Mouse (Mus musculus) cerebellum, adult 11-12 months (tissue): ENCODE measurements around the gene Eya3.
"Not testable (repeated sequence)": the region's sequence is repeated elsewhere in the genome, so short reads cannot be mapped to it uniquely, and the experiment has no call there.

Source experiments
- DNase-seq: peaks from one replicate; pipeline ENCODE4 v3.0.0; 2022

The Eya3 gene

DNA sequence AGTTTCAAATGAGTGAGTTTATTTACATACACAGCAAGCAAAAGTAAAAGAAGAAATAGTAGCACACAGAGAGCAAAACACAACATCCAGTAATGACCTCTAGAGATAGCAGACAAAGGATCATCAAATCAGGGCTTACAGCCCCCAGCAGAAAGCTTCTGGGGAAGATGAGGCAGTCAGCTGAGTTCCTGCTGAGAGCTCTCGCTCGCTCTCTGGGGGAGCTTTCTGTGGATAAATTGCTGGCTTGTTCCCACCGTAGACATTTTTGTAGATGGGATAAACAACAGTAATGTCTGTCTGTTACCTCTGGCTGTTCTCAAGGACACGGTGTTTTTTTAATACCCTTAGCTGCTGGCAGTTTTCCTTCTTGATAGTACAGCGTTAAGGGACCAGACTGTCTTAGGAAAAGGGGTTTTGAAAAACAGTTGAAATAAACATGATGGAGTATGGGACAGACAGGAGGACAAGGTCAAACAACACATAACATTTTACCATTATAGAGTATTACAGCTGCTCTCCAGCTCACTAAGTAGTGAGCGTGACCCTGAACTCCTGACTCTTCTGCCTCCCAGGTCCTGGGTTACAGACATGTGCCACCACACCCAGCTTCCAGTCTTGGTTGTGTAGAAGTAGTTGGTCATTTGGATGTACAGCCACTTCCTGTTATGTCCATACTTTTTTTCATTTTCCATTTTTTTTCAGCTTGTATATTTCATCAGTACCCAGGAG lies 10.6 kb downstream of the Eya3 start:
- DNase-seq, result no peak

DNA sequence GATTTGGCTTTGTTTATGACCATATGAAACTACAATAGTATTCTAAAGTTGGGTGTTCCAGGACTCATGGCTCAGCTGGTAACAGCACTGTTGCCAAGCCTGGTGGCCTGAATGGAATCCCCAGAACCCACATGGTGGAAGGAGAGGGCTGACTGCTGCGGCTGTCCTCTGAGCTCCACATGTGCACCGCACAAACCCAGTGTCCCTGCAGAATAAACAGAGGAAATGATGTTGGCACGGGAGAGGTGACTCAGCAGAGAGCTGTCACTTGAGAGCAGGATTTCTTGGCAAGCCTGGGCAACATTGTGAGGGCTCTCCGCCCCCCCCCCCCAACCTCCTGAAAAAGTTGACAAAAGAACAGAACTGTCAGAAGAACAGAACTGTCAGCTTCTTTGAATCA lies 14.1 kb downstream of the Eya3 start:
- DNase-seq, result no peak

DNA sequence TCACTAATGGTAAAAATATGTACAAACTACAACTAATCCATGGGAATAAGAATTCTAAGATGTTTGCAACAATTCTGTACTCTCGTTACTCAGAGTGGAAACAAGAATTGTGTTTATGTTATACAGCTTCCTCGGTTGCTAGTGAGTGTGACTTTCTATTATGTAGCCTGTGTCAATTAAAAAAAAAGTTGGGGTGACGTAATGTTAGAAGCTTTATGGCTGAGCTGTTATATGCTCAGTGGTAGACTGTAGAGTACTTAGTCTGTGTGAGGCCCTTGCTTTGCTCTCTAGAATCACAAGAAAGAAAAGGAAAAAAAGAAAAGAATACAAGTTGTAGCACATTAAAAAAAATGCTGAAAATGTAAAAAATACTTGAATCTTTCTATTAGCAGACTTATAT lies 15.0 kb downstream of the Eya3 start:
- no peak for DNase-seq

DNA sequence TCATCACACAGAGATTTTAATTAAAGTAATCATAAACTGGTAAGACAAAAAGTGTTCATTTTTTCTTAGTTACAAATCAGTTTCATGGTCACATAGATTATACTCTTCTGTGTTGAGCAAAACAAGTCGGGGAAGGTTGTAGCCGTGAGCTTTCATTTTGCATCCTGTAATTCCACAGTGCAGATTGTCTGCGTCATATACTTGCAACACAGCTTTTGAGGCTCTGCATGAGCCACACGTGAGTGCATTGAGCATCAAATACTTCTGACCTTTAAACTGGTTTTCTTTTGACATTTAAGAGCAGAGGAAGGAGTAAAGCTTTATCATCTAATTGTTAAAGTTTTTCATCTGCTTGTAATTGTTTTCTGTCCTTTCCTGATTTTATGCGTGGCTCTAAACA lies 16.5 kb downstream of the Eya3 start:
- DNase-seq, result no peak

DNA sequence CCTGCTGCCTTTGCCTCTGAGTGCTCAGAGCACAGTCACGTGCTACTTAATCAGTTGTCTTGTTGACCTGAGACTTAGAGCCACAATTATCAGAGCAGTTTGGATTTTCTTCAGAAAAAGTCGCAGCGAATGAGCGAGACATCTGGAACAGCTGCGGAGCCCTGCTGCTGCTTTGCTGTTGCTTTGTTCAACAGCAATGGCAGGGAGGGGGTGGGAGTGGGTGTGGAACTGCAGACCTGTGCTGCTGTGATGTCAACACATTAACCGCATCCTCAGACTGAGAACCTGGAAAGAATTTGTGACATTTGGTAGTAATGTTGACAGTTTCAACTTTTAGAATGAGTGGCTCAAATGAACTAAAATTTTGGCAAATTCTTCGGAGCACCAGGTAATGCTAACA lies 20.3 kb downstream of the Eya3 start:
- DNase-seq, result no peak

DNA sequence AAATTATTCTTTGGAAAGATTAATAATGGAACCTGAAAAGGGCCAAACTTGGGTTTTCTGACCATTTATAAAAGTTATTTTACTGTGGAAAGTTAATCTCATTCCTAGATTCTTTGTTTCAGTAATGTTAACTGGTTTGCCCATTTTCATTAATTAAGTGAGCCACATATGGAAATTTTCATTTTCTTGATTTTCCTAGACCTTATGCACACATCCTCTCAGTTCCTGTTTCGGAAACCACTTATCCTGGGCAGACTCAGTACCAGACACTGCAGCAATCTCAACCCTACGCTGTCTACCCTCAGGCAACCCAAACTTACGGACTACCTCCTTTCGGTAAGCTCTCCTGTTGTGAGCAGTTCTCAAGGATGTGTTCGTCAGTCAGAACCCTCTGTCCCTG lies 33.9 kb downstream of the Eya3 start:
- no peak for DNase-seq

DNA sequence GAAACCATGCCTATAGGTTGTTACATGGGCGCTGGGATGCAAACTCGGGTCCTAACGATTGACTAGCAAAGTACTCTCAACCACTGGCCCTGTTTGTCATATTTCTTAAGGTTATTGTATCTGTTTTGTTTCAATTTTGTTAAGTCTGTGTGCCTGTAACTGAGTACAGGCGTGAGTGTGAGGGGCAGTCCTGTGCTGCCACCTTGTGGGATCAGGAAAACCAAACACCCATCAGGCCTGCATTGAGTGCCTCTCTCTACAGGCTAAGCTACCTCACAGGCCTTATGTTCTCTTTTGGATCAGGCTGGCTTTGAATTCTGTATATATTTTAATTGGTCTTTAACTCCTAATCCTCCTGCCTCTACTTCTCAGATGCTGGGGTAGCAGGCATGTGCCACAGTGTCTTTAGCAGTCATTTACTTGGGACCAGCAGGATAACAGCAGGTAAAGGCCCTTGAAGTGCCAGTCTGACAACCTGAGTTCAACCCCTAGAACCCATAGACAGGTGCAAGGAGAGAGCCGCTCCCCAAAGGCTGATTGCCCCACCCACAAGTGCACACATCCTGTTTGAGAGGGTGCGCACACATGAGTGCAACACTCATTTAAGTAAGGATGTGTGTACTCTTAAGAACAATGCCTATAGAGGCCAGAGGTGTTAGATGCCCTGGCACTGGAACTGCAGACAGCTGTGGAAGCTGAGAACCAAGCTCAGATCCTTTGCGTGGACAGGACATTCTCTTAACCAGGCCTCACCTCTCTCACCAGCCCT lies 38.2 kb downstream of the Eya3 start:
- no peak for DNase-seq

DNA sequence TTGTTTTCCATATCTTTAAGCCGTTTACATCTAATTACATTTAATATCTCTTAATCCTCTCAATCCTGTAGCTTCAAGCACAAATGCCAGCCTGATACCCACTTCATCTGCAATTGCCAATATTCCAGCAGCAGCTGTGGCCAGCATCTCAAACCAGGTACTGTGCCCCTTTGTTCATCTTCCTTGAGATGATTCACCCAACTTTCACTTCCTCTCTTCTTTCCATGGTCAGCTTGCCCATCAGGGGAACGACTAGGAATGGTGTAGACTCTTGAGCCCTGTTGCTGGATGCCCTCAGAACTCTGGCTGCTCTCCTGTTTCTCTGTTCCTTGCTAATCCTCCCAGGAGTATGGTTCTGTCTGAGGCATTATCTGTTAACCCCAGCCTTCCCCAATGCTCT lies 50.8 kb downstream of the Eya3 start:
- DNase-seq, result no peak

DNA sequence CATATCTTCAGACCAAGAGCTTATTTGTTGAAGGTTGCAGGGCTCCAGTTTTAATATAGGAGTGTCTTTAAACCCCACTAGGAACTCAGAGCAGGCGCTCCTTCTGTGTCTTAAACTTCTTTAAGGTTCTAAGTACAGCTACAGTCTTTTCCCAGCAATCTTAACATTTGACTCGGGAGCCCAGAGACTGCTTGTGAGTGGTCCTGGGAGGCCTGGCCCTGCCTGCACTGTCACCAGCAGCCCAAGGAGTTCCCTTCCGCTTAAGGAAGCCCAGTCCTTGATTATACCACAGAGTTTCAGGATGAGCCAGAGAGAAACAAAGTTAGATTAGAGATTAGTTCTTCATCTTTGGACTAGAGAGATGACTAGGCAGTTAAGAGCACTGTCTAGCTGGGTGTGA lies 54.6 kb downstream of the Eya3 start:
- DNase-seq, result no peak

DNA sequence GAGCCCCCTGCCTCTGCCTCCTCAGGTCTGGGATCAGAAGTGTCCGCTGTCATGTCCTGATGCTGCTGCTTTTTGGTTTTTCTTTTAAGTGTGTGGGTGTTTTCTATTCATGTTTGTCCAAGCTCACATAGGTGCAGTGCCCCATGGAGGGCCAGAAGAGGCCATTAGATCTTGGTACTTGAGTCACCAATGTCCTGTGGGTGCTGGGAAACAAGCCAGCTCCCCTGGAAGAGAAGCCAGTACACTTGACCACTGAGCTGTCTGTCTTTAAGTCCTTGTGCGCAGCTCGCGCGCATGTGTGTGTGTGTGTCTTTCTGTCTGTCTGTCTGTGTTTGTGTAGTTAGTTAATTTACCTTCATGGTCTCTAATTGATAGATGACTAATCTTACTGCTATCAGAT lies 63.3 kb downstream of the Eya3 start:
- no peak for DNase-seq

DNA sequence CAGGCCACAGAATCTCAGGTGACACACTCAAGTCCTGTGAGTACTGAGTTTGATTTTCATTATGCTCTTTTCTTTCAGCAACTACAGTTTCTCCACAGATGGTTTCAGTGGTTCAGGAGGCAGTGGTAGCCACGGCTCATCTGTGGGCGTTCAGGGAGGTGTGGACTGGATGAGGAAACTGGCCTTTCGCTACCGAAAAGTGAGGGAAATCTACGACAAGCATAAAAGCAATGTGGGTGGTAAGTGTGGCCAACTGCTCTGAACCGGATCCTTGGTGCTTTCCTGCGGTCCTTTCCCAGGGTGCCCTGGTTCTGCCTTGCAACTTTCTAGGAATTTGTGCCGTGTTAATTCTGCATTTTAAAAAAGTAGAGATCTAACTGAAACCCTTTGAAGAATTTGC lies 68.1 kb downstream of the Eya3 start:
- no peak for DNase-seq

DNA sequence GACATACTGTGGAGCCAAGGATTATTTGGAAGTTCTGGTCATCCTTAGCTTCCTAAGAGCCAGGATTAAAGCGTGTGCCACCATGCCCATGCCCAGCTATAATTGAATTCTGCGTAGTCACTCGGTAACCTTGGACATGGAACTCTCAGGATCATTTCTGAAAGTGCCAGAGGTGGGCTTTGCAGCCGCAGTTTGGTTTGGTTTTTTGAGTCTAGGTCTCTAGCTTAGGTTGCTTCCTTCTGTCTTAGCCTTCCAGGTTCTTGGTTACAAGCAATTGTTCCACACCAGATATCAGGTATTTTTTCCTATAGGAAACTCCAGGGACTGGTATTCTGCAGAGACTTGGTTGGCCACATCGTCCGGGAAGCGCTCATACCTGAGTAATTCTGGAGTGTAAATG lies 74.4 kb downstream of the Eya3 start:
- DNase-seq, result no peak

DNA sequence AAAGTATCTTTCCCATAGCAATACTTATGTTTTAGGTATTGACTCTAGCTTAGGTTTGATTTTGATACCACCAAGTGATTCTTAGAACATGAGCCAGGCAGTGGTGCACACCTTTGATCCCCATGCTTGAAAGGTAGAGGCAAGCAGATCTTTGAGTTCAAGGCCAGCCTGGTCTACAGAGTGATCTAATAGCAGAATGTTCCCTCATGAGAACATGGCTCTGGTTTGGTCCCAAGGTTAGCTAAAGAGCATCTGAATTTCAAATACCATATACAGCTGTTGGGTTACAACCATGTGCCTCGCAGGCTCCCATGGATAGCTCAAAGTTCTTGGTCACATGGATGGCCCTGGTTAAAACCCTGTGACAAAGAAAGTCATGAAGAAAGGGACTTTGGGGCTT lies 79.5 kb downstream of the Eya3 start:
- no peak for DNase-seq

DNA sequence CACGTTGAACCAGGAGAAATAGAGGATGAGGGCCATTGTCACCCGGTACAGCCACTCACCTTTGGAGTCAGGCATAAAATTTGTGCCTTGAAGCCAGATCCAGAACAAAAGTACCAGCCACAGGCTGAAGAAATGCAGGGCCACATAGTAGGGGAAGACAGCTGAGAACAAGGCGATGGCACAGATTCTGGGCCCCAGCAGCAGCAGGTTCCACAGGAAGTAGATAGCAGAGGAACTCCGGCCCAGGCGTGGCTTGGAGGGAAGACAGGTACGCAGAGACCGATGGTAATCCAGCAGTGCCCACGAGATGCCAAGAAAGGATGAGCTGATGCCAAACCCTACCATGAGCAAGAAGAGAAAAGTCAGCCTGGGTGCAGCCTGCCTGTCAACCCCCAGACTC lies 89.4 kb downstream of the Eya3 start:
- DNase-seq, result no peak

DNA sequence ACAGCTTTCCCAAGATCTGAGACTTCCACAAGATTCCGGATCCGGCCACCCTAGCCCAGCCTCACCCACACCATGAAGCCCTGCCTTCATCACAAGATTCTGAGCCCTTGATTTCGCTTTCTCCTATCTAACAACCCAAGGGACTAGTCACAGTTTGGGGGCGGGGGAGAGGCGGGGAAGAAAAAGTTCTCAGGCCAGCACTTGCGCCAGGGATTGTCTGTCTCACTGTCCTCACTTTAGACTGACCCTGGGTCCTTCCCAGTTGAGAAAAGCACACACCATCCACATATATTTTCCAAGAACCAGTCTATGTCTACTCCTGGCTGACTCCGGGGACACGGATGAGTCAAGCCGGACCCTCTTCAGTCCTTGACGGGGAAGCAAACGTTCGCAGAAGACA lies 92.8 kb downstream of the Eya3 start:
- DNase-seq, result no peak

DNA sequence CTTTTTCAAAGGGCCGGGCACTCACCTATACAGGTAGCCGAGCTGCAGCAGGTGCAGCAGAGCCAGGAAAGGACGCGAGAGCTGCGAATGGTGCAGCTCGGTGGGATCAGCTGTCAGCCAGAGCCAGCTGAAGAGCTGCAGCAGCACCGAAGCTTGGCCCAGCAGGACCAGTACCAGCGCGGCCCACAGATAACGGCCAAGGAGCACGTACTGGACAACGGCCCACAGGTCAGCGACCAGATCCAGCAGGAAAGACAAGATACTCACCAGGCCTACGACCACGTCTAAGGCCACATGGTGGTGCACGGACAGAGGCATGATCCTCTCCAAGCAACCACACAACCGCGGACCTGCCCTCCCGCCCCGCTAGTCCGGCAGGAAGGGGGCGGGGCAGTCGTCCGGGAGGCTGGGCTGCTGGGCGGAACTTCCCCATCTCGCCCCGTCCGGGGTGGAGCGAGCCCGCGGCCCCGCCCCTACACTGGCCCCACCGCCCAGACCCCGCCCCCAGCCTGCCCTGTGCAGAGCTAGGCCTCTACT lies 93.4 kb downstream of the Eya3 start, which contains the start of gene Xkr8:
Gene Xkr8 (minus strand): TSS at position 399 of the 537 bp plus-strand sequence.
- peak; percentile 81 for DNase-seq

DNA sequence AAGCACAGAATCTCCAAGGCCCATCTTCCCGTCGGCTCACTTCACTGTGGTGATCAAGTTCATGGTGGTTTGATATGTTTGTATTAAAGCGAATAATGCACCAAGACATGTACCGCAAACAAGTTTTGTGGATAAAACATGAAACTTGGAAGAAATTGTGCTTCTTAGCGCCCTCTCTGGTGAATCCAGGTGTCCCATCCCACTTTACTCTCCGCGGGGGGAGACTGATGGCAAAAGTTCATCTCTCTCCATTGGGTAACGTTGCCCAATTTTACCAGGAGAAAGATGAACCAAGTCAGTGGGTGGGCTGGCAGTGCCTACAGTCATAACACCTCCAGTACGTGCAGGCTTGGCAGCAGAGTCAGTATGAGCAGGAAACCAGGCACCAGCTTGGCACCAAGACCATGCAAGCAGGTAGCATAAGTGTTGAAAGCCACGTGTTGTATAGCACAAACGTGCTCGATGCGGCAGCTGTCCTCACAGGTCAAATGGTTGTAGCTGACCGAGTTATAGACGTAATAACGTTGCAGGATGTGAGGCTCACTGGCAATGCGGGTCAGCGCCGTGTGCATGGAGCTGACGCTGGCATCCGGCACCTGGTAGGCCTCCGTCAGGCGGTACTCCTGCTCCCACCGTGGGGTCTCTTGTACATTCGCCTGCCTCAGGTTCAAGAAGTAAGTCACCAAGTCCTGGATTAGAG lies 94.4 kb downstream of the Eya3 start:
- no peak for DNase-seq

DNA sequence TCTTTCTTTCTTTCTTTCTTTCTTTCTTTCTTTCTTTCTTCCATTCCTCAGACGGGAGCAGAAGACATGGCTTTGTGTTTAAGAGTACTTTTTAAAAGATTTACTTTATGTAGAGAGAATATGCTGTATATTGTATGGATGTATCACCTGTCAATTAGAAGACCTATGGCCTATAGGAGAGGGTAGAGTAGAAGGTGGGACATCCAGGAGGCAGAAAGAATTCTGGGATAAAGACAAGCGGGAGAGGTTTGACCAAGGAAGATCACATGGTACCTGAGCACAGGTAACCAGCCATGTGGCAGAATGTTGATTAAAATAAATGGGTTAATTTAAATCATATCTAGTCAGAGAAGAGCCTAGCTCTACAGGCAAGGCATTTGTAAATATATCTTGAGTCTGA lies 96.0 kb downstream of the Eya3 start:
- no peak for DNase-seq

DNA sequence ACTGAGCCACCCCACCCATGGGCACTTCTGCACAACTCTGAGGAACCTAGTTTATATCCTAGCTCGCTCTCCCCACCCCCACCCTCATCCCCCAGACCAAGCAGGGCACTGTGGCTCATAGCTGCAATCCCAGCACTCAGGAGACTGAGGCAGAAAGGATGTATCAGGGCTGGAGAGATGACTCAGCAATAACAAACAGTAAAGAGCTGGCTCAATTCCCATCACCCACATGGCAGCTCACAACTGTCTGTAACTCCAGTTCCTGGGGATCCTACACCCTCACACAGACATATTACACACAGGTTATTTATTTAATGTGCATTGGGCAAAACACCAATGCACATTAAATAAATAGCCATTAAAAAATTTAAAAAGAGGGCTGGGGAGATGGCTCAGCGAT lies 96.6 kb downstream of the Eya3 start:
- DNase-seq, result no peak

DNA sequence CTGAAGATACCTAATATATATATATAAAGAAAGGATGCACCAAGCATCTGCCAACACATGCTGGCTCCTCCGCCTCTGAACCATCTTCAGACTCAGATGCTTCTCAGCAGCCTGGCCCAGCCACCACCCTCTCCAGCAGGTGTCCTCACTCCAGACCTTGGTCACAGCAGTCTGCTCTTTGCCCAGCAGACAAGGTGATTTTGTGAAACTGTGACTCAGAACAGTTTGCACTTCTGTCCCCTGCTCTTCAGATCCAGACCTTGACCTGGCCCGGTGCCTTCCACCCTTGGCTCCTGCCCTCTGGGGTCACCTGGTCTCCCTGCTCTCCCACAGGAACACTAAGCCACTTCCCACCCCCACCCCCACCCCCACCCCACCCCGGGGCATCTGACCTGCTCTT lies 97.1 kb downstream of the Eya3 start:
- no peak for DNase-seq

DNA sequence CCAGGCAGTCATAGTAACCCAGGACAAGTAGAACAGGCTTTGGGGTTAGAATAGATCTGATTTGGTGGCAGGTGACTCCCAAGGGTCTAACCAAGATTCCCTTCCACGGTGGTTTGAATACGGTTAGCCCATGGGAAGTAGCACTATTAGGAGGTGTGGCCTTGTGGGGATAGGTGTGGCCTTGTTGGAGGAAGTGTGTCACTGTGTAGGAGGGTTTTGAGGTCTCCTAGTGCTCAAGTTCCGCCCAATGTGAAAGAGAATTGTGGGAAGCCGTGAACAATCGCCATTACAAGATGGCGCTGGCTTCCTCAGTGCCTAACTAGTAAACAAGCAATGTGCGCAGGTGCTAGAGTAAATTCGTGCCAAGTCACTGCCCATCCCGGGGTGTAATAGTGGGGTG lies 98.4 kb downstream of the Eya3 start:
- not testable (repeated sequence) for DNase-seq

DNA sequence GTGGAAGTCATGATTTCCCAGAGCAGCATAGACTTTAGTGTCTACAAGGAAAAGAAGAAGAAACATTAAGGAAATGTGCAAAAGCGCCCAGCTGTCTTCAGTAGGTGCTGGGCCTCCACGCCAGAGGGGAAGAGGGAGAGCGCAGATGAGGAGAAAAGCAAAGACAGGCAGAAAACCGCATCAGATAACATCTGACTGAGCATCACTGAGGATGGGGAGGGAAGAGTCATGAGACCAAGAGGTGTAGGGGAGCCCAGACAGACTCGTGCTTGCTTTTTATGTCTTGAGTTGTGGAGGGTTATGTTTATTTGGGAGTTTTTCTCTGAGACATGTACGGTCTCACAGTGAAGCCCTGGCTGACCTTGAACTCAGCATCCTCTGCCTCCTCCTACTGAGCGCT lies 102.7 kb downstream of the Eya3 start:
- DNase-seq, result no peak

DNA sequence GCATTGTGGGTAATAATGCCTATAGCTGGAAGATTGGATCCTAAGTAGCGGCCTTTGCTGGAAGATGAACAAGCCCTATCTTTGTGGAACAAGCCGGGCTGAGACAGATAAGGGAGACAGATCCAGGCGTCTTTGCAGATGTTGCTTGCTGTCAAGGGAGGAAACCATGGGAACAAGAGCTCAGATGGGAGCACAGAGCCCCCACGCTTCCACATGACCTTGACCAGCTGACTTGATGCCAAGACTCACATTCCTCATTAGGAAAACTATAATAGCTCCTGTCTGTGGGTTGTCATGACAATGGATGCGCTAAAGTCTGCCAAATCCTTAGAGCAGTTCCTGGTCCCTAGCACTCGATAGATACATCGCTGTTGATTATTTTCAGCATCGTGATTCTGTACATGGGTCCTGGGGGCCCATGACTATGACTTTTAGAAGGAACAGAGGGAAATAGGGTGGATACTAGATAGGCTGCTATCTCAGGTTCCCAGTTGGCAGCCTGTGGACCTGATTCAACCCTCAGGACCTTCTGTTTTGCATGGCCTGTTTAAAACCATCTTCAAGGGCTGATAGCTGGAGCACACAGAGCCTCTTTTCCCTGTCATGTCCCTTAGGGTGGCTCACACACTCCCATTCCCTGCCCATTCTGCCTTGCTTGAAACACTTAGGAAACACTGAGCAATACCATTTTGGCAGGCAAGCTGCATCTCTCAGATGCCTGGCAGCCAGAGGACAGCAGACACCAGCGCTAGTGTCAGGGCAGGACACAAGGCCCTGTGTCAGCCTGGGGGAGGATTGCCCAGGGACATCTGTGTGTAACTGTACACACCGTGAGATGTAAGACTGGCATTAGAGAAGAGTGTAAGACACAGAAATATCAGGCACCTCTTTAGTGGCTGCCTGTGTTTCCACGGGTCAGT lies 105.5 kb downstream of the Eya3 start:
- DNase-seq, result no peak
